Mouse (Mus musculus) adrenal gland, adult 18-20 months (tissue): Measurements from ENCODE around the gene Gm10840. TPM values are rescaled to one million over a fixed set of nuclear protein-coding genes. Genes with fewer than 3 reads are reported as not detected.
"Not testable (repeated sequence)": the region's sequence is repeated elsewhere in the genome, so short reads cannot be mapped to it uniquely, and the experiment has no call there.

Experiments used
- DNase-seq, 2 experiments: peaks; one replicate each; pipeline ENCODE4 v3.0.0; 2021 to 2022; ENCODE audit warnings: low spot score in 2 of 2
- long read RNA-seq, 2 experiments: library from polyadenylated mRNA; stranded (forward); transcript quantifications; one replicate each; pipeline ENCODE4 v2.0.0; 2021
- total RNA-seq, 2 experiments: library from RNA; stranded (reverse); gene quantifications; 1 replicate in 1 of 2; 2 replicates in 1 of 2; pipeline ENCODE4 v1.2.3; 2021

Gm10840 gene
- total RNA-seq = not detected
- long read RNA-seq, experiment 1 = 0 reads
- long read RNA-seq, experiment 2 = 0 reads

- DNase-seq = no peak
These were observed at the start of gene Gm10840, which contains the start of gene Limd2 for GRCm38 (mm10) chr11:106160841-106161721. Gene Gm10840 (plus strand): TSS chr11:106160850. Gene Limd2 (minus strand): TSS chr11:106160860.

GRCm38 (mm10) chr11:106111688-106112087 is 49.0 kb upstream of the Gm10840 start:
- DNase-seq = no peak

GRCm38 (mm10) chr11:106122221-106122620 is 38.4 kb upstream of the Gm10840 start:
- no peak for DNase-seq

GRCm38 (mm10) chr11:106122736-106123135 is 37.9 kb upstream of the Gm10840 start:
- no peak for DNase-seq

GRCm38 (mm10) chr11:106124784-106125183 is 35.9 kb upstream of the Gm10840 start:
- no peak for DNase-seq

DNA sequence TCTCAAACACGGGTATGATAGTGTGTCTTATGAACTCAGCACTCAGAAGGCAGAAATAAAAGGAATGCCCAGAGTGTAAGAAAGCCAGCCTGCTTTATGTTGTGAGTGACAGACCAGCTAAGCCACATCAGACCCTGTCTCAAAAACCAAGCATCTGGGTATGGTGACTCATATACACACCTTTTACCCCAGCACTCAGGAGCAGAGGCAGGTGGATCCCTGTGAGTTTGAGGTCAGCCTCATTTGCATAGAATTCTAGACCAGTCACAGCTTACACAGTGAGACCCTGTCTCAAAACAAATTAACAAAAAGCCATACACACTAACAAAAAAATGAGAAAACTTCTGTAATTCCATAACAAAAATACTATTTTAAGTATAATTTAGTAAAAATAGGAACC is 34.8 kb upstream of the Gm10840 start:
- DNase-seq = no peak

DNA sequence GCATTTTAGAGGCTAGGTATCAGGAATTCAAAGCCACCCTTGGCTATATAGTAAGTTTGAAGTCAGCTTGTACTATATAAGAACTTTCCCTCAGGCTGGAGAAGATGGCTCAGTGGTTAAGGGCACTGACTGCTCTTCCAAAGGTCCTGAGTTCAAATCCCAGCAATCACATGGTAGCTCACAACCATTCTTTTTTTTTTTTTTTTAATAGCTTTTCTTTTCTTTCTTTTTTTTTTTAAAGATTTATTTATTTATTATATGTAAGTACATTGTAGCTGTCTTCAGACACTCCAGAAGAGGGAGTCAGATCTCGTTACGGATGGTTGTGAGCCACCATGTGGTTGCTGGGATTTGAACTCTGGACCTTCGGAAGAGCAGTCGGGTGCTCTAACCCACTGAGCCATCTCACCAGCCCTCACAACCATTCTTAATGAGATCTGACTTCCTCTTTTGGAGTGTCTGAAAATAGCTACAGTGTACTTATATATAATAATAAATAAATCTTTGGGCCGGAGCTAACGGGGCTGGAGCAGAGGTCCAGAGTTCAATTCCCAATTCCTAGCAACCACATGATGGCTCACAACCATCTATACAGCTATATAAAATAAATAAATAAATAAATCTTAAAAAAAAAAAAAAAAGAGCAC is 33.8 kb upstream of the Gm10840 start:
- not testable (repeated sequence) for DNase-seq

DNA sequence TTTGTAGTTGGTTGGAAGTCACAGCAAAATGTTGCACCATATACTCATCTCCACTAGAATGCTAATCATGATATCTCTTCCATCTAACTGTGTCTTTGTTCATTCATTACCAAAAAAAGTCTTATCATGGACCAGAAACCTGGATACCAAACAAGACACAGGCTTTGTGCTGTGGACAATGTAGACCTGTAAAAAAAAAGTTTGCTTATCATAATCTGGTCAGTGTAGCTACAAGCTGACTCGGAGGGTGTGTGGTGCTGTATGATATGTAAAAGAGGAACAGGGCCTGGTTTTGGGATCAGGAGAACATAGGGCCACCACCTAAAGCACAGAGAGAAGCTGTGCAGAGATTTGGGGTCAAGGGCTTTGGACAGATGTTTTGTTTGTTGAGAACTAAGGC is 31.2 kb upstream of the Gm10840 start:
- DNase-seq = no peak

GRCm38 (mm10) chr11:106132516-106132915 is 28.1 kb upstream of the Gm10840 start:
- no peak for DNase-seq

- peak; percentile 76 to 78 for DNase-seq
These were observed 25.8 kb upstream of the Gm10840 start for GRCm38 (mm10) chr11:106134580-106135528.

DNA sequence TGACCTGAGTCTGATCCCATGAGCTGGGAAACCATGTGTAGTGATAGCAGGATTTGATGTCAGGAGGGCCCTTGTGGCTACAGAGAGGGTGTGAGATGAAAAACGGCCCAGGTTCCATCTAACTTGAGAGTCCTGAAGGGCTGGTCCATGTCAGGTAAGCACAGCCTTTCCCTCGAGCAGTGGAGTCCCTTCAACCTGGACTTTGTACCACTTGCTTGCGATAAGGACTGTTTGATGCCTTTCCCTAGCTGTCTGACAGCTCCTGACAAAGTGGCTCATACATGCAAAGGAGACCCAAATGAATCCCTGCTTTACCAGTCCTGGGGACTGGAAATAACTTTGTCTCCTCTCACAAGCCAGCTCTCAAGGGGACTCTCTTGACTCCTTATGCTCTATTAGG is 9.4 kb upstream of the Gm10840 start:
- no peak for DNase-seq

- no peak for DNase-seq
These were observed 8.5 kb upstream of the Gm10840 start for GRCm38 (mm10) chr11:106152132-106152531.

GRCm38 (mm10) chr11:106154091-106154490 is 6.6 kb upstream of the Gm10840 start:
- DNase-seq = no peak

DNA sequence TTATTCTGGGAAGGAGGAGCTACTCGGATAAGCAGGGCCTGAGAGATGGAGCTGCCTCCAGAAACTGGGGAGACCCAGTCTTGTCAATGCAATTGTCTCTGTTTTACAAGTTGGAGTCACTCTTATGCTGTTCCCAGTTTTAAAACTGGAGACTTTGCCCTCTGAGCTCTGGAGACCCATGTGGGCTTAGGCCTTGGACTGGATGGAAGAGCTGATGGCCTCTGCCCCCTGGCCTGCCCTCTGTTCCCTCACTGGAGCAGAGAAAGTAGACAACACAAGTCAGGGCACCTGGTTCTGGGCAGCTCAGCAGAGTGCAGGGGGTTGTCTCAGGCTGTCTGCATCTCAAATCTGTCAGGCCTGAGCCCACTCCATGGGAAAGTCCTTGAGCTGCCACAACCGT is 5.9 kb upstream of the Gm10840 start:
- DNase-seq = no peak

DNA sequence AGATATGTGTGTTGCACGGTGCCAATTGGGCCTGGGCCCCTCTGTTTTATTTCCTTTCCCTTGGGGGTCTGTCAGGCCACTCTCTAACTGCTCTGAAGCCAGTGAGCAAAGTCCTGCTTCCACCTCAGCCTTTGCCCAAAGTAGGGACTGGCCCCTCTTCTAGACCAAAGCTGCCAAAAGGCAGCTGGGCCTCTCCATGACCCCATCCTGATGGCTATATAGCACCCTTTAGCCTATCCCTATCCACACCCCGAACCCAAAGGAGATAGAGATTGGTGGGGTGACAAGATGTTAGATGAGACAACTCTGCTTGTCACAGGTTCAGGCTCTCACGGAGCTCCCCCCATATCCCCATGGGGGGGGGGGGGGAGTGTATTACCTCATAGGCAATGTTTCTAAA is 4.9 kb upstream of the Gm10840 start:
- DNase-seq = no peak

DNA sequence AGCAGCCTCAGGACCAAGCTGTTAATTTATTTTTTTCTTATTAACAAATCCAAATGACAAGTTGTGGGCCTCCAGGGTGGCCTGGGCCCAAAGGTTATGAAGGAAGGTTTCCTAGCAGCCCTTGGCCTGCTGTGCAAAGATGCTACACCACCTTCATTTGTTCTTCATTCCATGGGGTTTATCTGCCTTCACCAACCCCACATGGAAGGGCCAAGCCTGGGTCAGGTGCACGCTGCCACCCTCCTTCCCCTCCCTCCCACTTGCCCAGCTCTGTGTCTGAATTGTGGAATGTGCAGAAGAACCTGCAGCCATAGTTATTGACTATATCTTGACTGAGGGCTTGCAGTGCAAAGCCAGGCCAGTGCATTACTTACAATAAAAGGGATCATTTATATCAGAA is 4.4 kb upstream of the Gm10840 start:
- DNase-seq = no peak

DNA sequence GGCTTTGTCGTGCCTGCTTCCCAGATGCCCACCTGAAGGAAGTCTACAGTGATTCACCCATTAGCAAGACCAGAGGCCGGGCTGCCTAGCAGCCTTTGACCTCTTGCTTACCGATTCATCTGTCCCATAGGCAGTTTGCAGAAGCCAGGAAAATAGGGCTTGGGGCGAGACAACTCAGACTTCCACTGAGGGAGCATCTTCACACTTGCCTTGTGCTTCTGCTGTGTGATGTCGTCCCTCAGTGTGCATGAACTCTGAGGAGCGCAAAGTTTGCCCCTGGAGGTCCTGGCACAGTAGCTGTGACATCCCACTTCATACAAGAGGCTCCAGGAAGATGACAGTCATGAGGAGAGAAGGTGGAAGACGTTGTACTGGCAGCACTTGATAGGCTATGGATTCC is 3.5 kb upstream of the Gm10840 start:
- DNase-seq = no peak

GRCm38 (mm10) chr11:106158081-106158929 is 2.3 kb upstream of the Gm10840 start:
- no peak for DNase-seq

DNA sequence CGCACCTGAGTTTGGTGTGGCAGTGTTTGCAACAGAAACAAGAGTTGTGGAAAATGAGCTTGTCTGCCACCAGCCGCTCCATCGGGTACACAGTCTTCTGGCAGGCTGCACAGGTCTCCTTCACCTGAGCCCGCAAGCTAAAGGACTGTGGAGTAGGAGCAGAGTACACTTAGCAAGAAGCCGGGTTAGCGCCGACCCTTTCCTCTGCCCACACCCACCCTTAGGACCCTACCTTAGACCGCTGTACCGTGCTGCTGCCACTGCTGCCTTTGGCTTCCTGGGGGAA is 1.8 kb upstream of the Gm10840 start:
- no peak for DNase-seq

DNA sequence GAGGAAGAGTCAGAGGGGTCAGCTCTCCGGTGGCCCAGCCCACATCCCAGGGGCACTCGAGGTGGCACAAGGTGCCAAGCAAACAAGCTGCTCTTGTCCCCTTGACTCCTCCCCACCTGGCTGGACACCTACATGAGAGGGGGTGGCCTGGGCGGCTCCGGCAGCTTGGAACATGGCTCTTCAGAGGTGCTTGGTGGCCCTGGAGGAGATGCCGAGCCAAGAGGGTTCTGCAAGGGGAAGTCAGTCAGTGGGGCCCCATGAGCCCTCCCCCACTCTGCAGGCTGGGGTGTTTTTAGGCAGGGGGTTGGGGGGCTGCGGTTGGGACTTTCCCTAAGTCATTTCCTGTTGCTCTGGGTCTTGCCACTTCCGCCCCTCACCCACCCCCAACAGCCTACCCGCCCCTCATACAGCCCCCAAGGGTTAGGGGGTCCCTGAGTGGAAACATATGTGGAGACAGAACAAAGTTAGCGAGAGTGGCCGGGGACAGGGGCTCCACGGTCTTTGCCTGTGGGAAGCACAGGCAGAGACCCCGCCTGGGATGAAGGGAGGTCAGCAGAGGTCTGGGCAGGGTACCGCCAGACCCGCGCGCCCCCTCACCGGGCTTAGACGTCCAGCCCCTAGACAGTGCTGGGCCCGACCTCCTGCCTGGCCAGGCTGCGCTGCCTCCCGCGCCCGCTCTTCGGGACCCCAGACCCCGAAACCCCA is 1.3 kb upstream of the Gm10840 start:
- DNase-seq = no peak
